Mouse (Mus musculus) neural tube, embryonic 11.5 days (tissue): ENCODE results near the gene Il17f. TPM values are rescaled to one million over a fixed set of nuclear protein-coding genes. Genes with fewer than 3 reads are reported as not detected.
"Not testable (repeated sequence)": the region's sequence is repeated elsewhere in the genome, so short reads cannot be mapped to it uniquely, and the experiment has no call there.

Experiments used
- ATAC-seq: fragments of 200-750 bp; cut with Nextera tagmentation; 2 replicates; pipeline ENCODE4 v1.8.0; 2017; ENCODE audit warnings: moderate number of reproducible peaks, mild to moderate bottlenecking, moderate TSS enrichment, moderate library complexity; ENCODE audit not compliant: insufficient read depth, low FRiP score, low TSS enrichment
- DNase-seq: peaks from one replicate; pipeline ENCODE4 v3.0.0-alpha.2; 2015; ENCODE audit warnings: low spot score
- H3K27ac ChIP-seq: fragments of 300-500 bp; sonication (generic); 2 replicates; pipeline ENCODE4 v1.5.1; 2014; ENCODE audit warnings: low read depth, mild to moderate bottlenecking, low read length
- H3K27me3 ChIP-seq: fragments of 300-500 bp; sonication (generic); 2 replicates; pipeline ENCODE4 v1.6.1; 2014; ENCODE audit warnings: mild to moderate bottlenecking, low read length, mixed read lengths; ENCODE audit not compliant: control insufficient read depth, insufficient read depth
- H3K36me3 ChIP-seq: fragments of 300-500 bp; sonication (generic); 2 replicates; pipeline ENCODE4 v1.6.1; 2014; ENCODE audit warnings: mild to moderate bottlenecking, low read length, moderate library complexity, mixed read lengths; ENCODE audit not compliant: control insufficient read depth, insufficient read depth
- H3K4me1 ChIP-seq: fragments of 300-500 bp; sonication (generic); 2 replicates; pipeline ENCODE4 v1.6.1; 2014; ENCODE audit warnings: low read length, mixed read lengths; ENCODE audit not compliant: control insufficient read depth, insufficient read depth
- H3K4me2 ChIP-seq: fragments of 300-500 bp; sonication (generic); 2 replicates; pipeline ENCODE4 v1.6.1; 2014; ENCODE audit warnings: low read depth, mild to moderate bottlenecking, moderate library complexity
- H3K4me3 ChIP-seq: fragments of 300-500 bp; sonication (generic); 2 replicates; pipeline ENCODE4 v1.5.1; 2014; ENCODE audit warnings: low read depth, low read length
- H3K9ac ChIP-seq: fragments of 300-500 bp; sonication (generic); 2 replicates; pipeline ENCODE4 v1.6.1; 2014; ENCODE audit warnings: mild to moderate bottlenecking, low read length
- H3K9me3 ChIP-seq: fragments of 300-500 bp; sonication (generic); 2 replicates; pipeline ENCODE4 v1.6.1; 2016; ENCODE audit warnings: low read length; ENCODE audit not compliant: control insufficient read depth
- WGBS: fragments of 180-500 bp; shearing (Covaris S2); extraction: QIAGEN DNeasy Blood & Tissue Kit; methylation state at CpG from one replicate; pipeline ENCODE4 v1.1.7; 2014; 5-methylcytosine and 5-hydroxymethylcytosine counted together
- polyA plus RNA-seq: library from polyadenylated mRNA; unstranded; fragments of >200 nt; fragmentation: Nextera tagmentation; extraction: Ambion mirVana; gene quantifications from 2 replicates; pipeline ENCODE4 v1.2.1, GENCODE M21; 2014

The Il17f gene
- polyA plus RNA-seq: 0.41 TPM in 1 of 2 replicates, not detected in the other

DNA sequence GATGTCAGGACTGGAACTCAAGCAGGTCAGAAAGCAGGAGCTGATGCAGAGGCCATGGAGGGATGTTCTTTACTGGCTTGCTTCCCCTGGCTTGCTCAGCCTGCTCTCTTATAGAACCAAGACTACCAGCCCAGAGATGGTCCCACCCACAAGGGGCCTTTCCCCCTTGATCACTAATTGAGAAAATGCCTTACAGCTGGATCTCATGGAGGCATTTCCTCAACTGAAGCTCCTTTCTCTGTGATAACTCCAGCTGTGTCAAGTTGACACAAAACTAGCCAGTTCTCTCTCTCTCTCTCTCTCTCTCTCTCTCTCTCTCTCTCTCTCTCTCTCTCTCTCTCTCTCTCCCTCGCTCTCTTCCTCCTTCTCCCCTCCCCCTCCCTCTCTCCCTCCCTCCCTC is at the start of gene Il17f:
Gene Il17f (minus strand): TSS at position 101 of the 400 bp plus-strand sequence.
- no CpG with 5 or more reads among the region's 1 CpGs for WGBS
- ATAC-seq, H3K4me1 ChIP-seq: not testable (repeated sequence)

DNA sequence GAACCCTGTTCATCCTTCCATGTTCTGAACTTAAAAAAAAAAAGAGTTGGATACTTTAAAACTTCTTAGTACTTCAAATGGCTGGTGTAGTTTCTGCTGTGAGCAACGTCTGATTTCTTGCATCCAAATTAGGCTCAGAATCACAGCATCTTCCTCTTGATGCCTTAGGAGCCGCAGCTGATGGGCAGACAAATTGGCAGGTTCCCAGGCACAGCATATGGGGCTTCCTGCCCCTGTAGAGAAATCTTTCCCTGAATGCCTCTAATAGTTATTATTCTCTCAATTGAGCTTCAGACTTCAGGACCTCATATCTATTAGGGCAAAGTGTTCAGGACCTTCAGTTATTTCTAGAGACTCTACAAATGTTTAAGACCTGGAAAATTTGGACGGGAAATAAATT is 49.5 kb upstream of the Il17f start:
- no peak overlapping the region for H3K9ac ChIP-seq
- no peaks in the 10 kb centered on the region for H3K27me3 ChIP-seq
- no peaks in the 10 kb centered on the region for H3K36me3 ChIP-seq
- no peak overlapping the region for H3K4me2 ChIP-seq
- ATAC-seq (no peak), DNase-seq (no peak)
- no peaks in the 10 kb centered on the region for H3K9me3 ChIP-seq
- H3K27ac ChIP-seq: no peak overlapping the region
- WGBS: 75% methylated on average over 3 of the region's 3 CpGs
- no peak overlapping the region for H3K4me3 ChIP-seq
- H3K4me1 ChIP-seq: no peaks in the 10 kb centered on the region

More for the DNA sequence above, at the start of gene Il17f:
- not testable (repeated sequence) for H3K4me3 ChIP-seq, H3K27me3 ChIP-seq, H3K27ac ChIP-seq, H3K4me2 ChIP-seq, H3K9me3 ChIP-seq, H3K9ac ChIP-seq, H3K36me3 ChIP-seq, DNase-seq

DNA sequence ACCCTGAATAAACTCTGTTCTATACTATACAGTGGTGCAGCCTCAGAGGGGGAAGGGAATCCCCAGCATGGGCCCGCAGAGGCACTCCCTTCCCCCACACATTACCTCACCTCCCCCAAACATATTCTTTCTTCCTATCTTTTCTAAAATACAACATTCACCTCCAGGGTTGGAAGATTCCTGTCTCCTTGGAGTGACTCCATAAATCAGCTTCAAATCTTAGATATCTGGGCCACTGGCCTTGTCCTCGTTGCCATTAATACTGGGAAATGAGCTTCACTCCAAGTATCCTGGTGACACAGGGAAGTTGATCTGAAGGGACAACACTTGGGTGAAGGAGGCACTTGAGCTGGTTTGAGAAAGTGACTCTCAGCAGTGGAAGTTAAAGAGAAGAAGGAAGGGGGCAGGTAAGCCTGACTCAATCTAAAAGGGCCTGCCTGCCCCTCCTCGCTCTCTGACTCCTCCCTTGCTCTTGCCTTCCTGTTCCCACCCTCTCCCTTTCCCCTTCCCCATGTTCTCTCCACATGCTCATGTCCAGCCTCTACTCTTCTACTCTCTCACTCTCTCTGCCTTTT is 46.2 kb upstream of the Il17f start:
- WGBS: 94% methylated on average over 3 of the region's 3 CpGs
- Histone ChIP-seq H3K27ac (no peak overlapping the region), H3K9me3 (no peaks in the 10 kb centered on the region), H3K4me1 (no peaks in the 10 kb centered on the region), H3K36me3 (no peaks in the 10 kb centered on the region), H3K9ac (no peak overlapping the region), H3K4me3 (no peak overlapping the region), H3K4me2 (no peak overlapping the region), H3K27me3 (no peaks in the 10 kb centered on the region)
- ATAC-seq: no peak
- DNase-seq: no peak

DNA sequence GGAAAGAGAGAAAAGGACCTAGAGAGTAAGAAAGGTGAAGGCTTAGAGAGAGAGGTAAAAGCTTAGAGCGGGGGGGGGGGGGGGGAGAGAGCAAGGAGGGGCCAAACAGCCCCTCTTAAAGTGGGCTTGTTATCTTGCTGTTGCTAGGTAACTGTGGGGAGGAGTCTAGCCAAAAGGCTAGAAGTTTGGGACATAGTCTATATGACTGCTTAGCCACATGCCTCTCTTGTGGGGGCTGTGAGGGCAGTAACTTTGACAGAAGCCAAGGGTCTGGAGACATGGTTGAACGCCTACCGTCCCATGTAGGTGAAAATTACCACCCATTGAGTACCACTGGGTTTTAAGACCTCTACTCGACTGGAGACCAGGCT is 42.7 kb upstream of the Il17f start:
- H3K27ac ChIP-seq: no peak overlapping the region
- DNase-seq (no peak), ATAC-seq (no peak)
- no peak overlapping the region for H3K4me3 ChIP-seq
- 73% methylated on average over 3 of the region's 4 CpGs for WGBS
- H3K4me2 ChIP-seq: no peak overlapping the region
- H3K9me3 ChIP-seq: no peaks in the 10 kb centered on the region
- no peak overlapping the region for H3K9ac ChIP-seq
- H3K36me3 ChIP-seq: no peaks in the 10 kb centered on the region
- no peaks in the 10 kb centered on the region for H3K27me3 ChIP-seq
- H3K4me1 ChIP-seq: no peaks in the 10 kb centered on the region

DNA sequence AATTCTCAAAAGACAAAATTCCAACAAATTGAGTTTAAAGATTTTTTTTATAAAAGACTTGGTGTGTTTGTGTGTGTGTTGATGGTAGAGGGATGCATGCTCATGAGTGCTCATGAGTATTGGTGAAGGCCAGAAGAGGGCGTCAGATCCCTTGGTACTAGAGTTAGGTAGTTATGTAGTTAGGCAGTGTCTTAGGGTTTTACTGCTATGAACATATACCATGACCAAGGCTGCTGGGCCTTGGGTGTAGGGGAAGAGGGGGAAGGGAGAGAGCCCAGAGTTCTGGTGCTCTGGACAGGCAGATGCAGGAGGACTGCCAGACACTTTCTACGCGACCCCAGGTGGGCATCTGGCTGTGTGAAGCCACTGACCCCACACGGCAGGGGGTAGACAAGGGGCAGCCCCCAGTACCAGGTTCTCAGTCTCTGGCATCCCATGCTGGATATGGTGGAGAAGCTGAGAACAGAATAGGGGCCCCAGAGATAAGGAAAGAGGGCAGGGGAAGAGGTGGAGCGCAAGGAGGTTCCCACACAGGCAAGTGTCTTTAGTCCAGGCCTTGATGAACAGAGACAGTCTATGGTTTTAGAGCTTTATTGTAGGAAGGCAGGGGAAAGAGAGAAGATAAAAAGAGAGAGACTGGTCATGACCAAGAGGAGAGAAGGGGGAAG is 42.2 kb upstream of the Il17f start:
- no peak overlapping the region for H3K27ac ChIP-seq
- WGBS: 75% methylated on average over 5 of the region's 5 CpGs
- DNase-seq: no peak

DNA sequence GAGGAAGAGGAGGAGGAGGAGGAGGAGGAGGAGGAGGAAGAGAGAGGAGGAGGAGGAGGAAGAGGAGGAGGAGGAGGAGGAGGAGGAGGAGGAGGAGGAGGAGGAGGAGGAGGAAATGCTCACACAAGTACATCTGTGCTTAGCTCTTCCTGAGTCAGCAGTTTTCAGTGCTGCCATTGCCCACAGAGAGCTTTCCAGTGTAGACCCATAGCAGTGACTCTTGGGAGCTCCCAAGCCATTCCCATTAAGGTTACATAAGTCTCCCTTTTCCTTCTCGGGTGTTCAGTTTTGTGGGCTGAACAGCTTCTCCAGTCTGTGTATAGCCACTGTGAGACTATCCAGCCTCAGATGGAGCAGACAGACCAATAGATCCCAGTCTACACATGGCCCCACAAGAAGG is 40.1 kb upstream of the Il17f start:
- no peak overlapping the region for H3K27ac ChIP-seq
- no peak for DNase-seq
- no peak overlapping the region for H3K9ac ChIP-seq
- H3K27me3 ChIP-seq: no peaks in the 10 kb centered on the region
- no peak overlapping the region for H3K4me3 ChIP-seq
- ATAC-seq: no peak
- H3K9me3 ChIP-seq: no peaks in the 10 kb centered on the region
- H3K36me3 ChIP-seq: no peaks in the 10 kb centered on the region
- H3K4me1 ChIP-seq: no peaks in the 10 kb centered on the region
- WGBS: 87% methylated on average over 1 of the region's 1 CpGs
- H3K4me2 ChIP-seq: no peak overlapping the region

More for the DNA sequence above, 42.2 kb upstream of the Il17f start:
- no peak for ATAC-seq
- Histone ChIP-seq H3K27me3 (no peaks in the 10 kb centered on the region), H3K9me3 (no peaks in the 10 kb centered on the region), H3K4me2 (no peak overlapping the region), H3K4me1 (no peaks in the 10 kb centered on the region), H3K9ac (no peak overlapping the region), H3K4me3 (no peak overlapping the region), H3K36me3 (no peaks in the 10 kb centered on the region)

DNA sequence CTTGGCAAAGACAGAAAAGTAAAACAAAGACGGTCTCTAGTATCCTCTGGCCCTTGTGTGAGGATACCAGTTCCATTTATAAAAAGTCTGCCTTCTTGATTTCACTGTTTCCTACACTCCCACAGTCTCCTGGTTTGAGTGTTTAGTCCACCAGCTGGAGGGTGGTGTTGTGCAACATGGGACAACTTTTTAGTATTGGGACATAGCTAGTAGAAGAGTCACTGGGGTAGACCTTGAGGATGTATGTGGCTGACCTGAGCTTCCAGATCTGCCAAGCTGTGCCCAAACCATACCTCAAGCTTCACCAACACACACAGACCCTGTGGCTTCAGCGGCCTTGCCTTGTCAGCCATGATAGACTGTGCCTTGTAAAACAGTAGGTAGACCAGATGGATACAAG is 37.6 kb upstream of the Il17f start:
- Histone ChIP-seq H3K4me3 (no peak overlapping the region), H3K9ac (no peak overlapping the region), H3K27ac (no peak overlapping the region), H3K4me2 (no peak overlapping the region), H3K9me3 (no peaks in the 10 kb centered on the region), H3K36me3 (no peaks in the 10 kb centered on the region), H3K27me3 (no peaks in the 10 kb centered on the region), H3K4me1 (no peaks in the 10 kb centered on the region)
- WGBS: 86% methylated on average over 2 of the region's 2 CpGs
- no peak for DNase-seq
- ATAC-seq: no peak

DNA sequence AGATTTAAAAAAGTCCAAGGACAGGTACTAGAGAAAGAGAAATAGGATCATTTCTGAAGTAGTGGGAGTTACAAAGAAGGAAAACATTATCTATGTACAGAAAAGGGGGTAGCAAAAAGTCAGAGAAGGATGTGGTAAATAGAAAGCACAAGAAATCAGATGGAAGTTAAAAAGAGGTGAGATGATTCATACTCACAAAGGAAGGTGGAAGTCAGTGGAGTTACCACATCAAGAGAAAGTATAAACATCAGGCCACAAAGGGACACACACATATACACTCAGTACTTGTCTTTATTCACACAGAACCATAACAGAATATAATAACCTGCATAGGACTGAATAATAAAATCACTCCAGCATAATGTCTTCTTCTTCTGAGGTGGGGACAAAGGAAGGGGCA is 34.6 kb upstream of the Il17f start:
- ATAC-seq (no peak), DNase-seq (no peak)
- H3K4me1 ChIP-seq: no peaks in the 10 kb centered on the region
- H3K27me3 ChIP-seq: no peaks in the 10 kb centered on the region
- no peaks in the 10 kb centered on the region for H3K9me3 ChIP-seq
- no peaks in the 10 kb centered on the region for H3K36me3 ChIP-seq
- no peak overlapping the region for H3K27ac ChIP-seq
- H3K4me2 ChIP-seq: no peak overlapping the region
- H3K4me3 ChIP-seq: no peak overlapping the region
- H3K9ac ChIP-seq: no peak overlapping the region

DNA sequence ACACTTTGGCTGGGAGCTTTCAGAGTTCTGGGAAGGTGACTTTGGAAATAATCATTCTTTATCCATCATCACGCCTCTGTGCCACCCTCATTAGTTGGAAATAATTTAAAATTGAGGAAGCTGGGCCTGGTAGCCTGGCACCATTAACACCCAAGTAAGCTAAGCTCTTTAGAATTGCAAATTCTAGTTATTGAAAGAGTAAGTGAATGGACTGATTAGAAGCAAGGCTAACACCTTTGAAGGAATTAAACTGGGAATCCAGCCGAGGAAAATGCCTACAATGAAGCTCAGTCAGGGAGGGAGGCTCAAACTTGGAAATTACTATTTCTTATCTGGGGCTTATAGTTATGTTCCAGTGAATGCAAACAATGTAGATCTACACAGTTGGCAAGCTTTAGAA is 33.5 kb upstream of the Il17f start:
- Histone ChIP-seq H3K4me2 (no peak overlapping the region), H3K4me1 (no peaks in the 10 kb centered on the region), H3K9me3 (no peaks in the 10 kb centered on the region), H3K36me3 (no peaks in the 10 kb centered on the region), H3K9ac (no peak overlapping the region), H3K4me3 (no peak overlapping the region), H3K27ac (no peak overlapping the region), H3K27me3 (no peaks in the 10 kb centered on the region)
- 73% methylated on average over 2 of the region's 2 CpGs for WGBS
- DNase-seq (no peak), ATAC-seq (no peak)
